Mouse (Mus musculus): ENCODE results near the gene Ep400.
"Not testable (repeated sequence)": the region's sequence is repeated elsewhere in the genome, so short reads cannot be mapped to it uniquely, and the experiment has no call there.

The Ep400 gene

DNA sequence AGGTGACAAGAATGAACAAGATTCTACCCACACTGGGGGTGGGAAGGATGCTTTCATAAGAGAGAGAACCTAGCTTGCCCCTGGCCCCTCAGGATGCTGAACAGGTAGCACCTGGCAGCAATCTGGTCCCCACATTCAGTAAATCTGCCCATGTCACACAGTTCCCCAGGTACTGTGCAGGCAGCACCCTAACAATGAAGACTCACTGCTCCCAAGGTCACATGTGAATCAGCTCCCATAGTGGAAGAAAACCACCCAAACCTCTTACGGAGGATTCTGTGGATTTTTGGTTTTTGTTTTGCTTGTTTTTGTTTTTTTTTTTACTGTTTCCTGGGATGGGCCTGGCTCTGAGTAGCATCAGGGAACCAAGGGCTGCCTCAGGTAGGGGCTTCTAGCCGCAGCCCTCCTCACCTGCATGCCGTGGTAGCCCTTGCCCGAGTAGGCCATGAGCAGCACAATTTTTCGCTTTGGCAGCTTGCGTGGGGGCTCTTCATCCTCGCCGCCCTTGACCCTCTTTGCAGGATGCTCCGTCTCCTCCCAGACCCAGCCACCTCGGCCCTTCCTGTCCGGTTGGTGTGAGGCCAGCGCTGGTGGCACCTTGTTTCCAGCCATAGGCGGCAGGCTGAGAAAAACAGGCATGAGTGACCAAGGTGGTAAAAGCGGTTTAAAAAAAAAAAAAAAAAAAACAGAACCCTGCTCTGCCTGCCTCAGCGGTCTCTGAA is 8.9 kb upstream of the Ep400 start:
- no peak for DNase-seq

DNA sequence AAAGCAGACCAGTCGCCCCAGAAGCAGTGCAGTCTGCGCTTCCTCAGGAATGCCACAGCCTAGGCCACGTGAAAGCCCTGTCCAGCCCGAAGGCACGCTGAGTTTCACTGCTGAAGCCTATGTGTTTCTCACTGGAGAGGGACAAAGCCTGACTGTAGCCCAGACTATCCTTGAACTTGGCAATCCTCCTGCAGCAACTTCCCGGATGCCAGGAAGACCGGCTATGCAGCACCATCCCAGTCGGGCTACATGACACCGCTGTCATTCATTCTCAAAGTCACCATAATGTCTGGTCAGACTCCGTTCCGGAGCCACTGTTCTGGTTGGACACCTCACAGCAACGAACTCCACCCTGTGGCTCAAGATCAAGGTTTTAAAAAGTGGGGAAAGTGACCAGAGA is 7.7 kb upstream of the Ep400 start:
- no peak for DNase-seq

DNA sequence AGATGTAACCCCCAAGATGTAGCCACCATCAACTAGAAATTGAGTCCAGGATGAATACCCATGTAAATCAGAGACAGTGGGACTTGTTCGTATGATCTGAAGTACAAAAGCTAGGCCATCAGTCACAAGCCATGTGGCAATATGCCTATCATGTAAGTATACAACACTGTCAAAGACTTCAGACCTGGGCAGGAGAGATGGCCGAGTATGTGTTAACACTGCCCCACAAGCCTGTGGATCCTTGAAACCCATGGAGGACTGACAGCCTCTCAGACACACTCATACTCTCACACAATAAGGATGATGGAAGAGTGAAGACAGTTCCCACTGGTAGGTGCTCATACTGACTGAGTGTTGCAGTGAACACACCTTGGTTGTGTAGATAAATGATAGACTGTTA is 5.6 kb upstream of the Ep400 start:
- DNase-seq, result no peak

DNA sequence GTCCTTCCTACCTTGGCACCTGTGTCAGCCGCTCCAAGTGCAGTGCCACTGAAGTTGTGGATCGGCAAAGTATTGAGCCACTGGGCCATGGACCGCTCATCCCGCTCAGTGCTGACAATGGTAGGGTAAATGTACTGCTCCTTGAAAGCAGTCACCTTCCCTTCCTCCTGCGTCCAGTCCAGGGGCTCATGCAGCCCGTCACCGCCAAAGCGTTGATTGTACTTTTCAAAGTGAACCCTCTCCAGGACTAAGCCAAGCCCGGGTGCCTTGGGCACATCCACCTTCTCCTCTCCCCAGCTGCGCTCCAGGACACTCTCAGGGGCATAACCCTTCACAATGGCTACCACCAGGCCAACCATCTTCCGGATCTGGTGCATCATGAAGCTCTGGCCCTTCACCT is 4.0 kb upstream of the Ep400 start:
- DNase-seq, result no peak

DNA sequence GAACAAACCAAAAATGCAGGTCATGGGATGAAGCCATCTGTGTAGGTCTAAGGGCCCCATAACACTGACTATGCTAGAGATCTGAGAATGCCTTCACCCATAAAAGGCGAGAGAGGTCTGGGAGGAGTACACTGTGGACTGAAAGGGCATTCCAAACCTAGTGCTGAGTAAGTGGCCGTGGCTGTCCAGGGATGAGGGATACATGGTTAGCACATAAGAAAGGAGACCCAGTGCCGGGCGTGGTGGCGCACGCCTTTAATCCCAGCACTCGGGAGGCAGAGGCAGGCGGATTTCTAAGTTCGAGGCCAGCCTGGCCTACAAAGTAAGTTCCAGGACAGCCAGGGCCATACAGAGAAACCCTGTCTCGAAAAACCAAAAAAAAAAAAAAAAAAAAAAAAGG is 2.4 kb upstream of the Ep400 start:
- not testable (repeated sequence) for DNase-seq

DNA sequence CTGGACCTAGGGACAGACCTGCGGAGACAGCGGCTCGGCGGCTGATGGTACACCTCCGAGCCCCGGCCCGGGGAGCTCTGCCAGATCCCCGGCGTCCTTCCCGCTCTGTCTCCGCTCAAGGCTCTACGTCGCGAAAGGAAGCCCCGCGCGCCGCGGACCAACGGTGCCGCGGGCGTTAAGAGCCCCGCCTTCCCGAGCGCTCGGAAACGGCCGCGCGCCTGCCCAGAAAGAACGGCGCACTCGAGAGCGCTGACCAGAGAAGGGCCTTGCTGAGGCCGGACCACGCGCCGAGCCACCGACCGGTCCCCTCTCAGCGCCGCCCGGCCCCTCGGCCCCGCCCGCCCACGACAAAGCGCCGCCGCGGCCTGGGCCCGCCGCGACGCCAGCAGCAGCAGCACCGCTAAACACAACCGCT is 479 bp downstream of the Ep400 start:
- no peak for DNase-seq

DNA sequence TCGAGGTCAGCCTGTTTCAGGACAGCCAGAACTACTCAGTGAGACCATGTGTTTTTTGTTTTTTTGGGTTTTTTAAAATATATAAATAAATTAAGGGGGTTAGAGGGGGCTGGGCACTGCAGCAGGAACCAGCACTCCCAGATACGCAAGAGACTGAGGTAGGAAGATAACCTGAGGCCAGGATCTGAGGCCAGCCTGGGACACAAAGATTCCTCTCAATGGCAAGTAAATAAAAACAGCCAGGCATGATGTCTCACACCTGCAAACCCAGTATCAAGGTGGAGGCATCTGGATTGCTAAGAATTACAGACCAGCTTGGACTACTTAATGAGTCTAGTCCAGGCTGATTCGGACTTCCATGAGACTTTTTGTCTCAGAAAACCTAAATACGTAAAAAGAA is 1.2 kb downstream of the Ep400 start:
- no peak for DNase-seq

DNA sequence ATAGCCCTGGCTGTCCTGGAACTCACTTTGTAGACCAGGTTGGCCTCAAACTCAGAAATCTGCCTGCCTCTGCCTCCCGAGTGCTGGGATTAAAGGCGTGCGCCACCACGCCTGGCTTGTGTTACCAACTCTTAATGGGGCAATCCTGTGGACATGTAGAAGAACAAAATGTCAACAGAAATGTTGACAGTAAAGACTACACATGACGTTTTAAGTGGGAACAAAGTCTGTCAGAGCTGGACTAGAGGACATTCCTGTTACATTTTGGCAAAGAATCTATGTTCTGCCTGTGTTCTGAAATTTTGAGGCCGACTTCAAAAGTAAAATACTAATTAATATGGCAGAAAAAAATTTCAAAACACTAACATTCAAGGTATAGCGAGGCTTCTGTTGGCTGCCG is 6.6 kb downstream of the Ep400 start:
- no peak for DNase-seq

DNA sequence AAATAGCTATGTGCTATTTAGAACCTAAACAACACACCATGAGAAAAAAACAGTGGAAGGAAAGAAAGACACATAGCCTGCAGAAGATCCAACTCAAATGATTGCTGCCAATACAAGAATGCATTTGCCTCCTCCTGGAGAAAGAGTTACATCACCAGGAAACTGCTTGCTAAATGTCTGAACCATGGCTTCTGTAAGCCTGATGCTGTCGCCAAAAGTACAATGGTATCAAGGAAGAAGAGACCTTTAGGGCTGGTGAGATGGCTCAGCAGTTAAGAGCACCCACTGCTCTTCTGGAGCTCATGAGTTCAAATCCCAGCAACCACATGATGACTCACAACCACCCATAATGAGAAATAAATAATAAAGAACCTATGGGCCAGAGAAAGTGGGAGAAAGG is 25.5 kb downstream of the Ep400 start:
- DNase-seq, result no peak

DNA sequence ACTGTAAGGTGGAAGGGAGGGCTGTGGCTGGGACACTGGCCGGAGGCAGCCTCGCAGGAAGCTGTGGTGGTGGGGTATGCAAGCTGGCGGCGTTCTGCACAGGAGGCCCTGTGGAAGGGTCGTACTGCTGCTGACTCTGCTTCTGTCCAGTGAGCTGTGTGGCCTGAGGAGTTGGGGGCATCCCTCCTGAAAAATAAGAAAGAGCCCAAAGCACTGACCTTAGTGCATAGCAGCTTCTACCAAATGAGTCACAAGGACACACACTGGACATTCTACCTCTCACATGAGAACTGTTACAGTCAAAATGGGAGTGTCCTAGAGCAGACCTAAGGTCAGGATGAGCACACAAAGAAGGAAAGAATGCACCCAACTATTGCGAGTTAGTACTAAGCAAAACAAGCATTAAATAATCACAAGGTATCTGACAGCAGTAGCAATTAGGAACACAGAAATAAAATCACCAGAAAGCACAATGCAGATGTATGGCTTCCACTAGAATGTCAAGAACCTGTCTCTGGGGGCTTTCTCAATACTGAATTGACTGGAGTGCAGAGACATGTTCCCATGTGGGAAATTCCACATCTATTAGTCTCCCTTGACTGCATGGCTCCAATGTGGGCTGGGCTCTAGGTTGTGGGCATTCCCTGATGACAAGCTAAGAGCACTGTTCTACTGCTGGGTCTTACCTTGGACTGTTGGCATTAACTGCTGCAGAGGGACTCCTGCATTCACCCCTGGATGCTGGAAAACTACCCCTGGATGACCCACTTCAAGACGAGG is 30.8 kb downstream of the Ep400 start:
- no peak for DNase-seq

DNA sequence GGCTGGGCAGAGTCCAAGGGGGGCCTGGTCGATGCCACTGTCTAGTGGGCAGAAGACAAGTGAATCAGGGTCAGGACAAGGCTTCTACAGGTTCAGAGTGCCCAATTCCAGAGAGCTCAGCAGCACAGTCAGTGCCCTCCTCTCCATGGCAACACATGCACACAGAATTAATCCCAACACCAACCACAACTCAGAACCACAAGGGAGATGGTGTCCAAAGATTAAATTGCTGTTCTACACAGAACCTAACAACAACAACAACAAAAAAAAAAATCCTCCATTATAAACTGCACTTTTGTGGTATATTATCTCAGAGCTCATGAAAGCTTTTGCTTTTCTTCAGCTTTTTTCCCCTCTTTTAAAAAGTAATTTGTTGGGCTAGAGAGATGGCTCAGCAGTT is 34.9 kb downstream of the Ep400 start:
- DNase-seq, result no peak

DNA sequence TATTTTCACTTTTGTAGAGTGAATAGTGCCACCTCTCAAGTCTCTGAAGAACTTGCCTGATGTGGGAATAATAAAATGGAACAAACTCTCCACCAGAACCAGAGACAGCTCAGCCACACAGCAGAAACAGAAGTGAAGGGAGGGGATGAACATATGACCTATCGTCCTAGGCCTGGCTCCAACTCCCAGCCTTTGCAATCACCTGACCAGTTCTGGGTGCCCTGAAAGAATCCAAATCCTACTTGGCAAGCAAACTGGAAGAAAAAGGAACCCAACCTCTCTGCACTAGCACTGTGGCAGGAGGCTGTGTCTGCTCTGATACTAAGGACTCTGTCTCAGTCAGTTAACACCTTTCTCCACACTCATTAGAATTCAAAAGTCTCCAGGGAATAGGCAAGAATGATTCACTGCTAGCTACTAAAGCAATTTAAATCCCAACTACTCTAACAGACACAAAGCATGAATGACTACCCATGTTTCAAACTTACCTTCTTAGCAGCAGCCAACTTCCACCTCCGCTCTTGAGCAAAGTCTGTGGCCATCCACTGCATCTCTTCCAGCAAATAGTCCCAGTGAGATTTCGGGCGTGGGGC is 37.2 kb downstream of the Ep400 start:
- DNase-seq, result no peak

DNA sequence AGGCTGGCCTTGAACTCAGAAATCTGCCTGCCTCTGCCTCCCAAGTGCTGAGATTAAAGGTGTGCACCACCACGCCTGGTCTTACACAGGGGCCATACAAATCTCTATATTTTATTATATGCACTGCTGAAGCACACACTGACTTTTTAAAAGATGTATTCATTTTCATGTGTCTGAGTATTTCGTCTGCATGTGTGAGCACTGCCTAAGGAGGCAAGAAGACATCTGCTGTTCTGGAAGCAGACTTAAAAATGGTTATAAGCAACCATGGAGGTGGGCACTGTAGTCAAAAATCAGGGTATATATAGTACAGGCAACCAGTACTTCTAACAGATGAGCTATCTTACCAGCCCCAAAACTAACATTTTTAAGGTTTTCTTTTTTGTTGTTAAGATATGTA is 39.3 kb downstream of the Ep400 start:
- DNase-seq, result no peak

DNA sequence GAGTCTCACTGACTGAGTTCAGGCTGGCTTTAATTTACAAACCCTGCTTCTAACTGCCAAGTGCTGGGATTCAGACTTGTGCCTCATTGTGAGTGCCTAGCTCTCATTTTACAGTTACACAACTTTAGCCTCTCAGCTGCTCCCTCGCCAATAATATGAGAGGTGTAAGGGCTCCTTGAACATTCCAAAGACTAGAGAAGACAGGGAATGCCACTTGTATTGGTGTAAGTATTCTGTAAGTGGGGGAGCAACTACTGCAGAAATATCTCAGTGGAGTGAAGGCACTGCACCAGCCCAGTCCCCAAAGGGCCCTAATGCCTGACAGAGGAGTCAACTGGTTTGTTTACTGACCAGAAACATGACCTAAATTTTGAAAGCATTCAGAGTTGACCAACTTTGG is 42.7 kb downstream of the Ep400 start:
- DNase-seq, result no peak

DNA sequence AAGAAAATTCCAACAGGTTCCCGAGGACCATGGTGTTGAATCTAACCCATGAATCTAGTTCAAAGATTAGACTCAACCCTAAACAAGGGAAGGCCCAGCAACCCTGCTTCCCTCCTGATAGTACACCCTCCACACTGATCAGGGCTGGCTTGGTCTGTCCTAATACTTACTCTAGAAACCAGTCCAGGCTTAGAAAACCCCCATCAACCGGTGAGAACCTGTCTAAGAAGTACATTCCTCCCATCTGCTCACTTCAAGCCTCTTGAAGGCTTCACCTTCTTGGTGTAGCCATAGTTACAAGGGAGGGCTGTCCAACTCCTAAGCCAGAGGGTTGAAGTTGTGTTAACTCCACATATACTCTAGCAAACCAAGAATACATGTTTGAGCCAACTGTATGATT is 47.0 kb downstream of the Ep400 start:
- DNase-seq, result no peak

DNA sequence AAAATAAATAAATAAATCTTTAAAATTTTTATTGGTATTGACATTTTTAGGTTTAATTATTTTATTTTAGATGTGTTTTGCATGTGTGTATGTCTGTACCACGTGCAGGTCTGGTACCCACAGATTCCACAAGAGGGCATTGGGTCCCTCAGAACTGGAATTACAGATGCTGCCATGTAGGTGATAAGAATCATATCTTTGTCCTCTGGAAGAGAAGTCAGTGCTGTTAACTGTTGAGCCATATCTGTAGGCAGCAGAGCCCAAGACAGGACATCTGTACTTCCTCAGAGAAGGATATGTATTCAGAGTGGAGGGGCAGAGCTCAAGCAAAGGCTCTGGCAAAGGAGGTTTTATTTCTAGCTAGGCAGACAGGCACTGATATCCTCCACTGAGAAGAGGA is 49.1 kb downstream of the Ep400 start:
- not testable (repeated sequence) for DNase-seq

DNA sequence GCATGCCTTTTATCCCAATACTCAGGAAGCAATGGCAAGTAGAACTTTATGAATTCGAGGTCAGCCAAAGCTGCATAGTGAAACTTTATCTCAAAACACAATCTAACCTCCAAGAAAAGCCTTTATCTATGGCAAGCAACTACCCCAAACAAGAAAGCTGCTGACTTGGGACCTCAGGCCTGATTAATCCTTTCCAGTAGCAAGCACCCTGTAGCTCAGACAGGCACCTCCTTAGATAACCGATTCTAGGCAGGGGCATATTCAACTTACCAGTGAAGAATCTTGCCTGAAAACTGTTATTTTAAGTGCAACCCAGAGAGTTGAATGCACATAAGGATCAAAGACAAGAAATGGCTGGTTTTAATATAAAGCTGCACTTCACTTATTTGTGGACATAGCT is 59.1 kb downstream of the Ep400 start:
- DNase-seq, result no peak

DNA sequence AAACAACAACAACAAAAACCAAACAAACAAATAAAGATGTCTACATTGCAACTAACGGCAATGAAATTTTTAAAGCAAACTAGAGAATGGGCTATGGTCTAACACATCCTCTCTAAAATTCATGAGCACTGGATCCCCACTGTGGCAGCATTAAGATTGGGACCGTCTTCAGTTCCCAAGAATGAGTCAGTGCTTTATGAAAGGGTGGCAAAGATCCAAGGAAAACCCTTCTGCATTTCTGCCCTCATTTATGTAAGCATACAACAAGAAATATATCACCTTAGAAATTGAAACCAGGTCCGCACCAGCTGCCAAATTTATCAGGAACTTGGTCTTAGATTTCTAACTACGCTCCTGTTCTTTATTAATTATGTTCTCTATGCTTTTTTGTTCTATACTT is 61.3 kb downstream of the Ep400 start:
- DNase-seq, result no peak

DNA sequence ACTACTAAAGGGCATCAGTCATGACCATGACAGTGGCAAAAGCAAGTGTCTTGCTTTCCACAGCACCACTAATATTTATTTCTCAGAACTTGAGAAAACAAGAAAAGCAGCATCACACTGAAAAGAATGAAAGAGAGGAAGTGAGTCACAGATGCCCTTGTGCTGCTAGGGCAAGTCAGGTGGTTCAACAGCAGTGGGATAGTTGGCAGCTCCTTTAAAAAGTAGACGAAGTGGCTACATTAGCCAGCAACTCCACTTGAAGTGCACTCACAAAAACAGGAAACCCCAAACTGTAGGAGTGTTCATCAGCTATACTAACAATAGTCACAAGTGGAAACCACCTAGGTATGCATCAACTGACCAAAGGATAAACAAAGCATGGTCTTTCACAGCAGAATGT is 66.5 kb downstream of the Ep400 start:
- DNase-seq, result no peak

DNA sequence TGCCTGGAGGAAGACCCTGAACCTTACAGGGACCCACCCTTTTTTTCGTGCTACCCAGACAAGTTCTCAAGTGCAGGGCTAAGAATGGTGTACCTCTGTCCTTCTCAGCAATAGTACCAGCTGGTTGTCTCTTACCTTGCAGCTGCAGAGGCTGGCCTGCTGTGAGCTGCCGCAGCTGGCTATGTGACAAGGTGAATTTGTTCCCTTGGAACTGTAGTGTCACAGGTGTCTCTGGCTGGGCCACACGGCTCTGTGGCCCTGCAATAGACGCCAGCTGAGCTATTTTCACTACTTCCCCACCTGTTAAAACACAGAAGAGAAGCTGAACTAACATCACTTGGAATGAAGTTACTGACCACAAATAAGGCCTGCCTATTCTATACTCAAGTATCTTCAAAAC is 71.9 kb downstream of the Ep400 start:
- DNase-seq, result no peak

DNA sequence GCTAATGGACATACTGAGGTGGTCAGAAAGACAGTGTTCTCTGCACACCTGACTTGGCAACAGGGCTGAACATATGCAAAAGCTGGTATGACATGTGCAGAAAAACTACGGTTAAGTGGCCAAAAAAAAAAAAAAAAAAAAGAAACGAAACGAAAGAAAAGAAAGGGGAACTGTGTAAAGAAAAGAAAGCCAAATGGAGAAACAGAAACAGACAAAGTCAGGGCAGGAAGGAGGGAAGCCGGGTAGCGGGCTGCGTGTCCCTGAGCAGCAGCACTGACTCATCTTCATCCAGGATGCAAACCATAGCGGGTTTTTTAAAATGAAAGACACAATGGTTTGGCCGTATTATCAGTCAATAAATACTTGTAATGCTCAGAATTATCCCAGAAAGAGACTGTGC is 88.5 kb downstream of the Ep400 start:
- no peak for DNase-seq

DNA sequence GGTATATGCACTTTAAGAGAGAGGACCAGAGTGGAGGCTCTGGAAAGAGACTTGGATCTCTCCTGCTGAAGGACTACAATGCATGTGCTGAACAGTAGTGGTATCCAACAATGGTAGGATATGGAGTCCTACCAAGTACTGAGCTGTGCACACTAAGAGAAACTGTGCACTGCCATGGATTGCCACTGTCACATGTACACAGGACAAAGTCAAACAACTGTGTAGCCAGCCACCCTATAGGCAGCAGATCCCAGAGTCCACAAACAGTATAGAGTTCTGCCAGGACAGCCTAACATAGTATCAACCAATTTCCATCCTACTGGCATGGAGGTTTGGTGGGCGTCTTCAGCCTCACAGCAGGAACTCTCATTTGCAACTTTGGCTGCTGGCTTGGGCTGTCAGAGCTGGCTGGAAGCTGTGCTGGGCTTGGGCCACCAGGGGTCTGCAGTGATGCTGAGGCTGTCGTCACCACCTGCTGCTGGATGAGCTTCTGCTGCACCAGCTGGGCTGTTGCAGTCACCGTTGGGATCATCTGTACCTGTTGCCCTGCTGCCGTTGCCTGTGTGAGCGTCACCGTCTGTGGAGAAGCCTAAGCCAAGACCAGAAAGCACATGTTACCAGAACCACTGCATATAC is 104.9 kb downstream of the Ep400 start:
- no peak for DNase-seq

DNA sequence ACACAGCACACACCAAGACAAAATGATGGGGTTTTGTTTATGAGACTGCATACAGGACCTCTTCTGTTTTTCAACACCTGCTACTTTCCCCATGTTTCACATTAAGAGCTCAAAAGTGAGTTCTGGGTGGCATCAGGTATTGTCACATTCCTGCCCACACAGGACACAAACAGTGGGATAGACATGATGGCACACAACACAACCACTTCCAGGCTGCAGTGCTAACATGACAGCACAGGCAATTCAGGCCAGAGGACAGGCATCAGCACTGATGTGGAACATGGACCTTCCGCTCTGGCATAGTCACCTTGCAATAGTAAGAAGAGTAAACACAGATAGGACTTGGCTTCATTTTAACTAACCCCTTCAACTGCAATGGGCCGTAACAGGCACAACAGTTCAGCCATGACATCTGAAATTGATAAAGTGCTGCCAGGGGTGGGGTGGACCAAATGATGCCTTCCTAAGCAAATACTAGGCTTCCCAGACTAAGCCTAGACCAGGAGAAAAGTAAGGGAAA is 105.7 kb downstream of the Ep400 start:
- DNase-seq, result no peak

DNA sequence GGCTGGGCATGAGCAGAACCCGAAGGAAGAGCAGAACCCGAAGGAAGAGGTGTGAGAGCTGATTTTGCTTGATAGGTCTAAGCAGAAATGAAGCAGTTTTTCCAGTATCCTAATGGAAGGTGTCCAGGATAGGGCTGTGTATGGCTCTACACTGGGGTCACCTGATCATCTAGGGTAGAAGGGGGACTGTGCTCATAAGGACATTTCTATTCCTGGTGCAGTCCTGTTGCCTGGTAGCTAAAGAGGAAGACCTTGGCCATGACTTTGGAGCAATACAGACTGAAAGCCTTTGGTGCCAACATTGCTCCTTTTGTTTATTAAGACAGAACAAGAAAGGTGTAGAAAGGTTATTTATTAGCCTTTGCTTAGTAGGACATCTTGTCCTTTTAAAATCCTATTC is 106.5 kb downstream of the Ep400 start:
- no peak for DNase-seq
